Mouse (Mus musculus) CH12.LX (cell line): ENCODE results near the gene P2ry14. TPM values are rescaled to one million over a fixed set of nuclear protein-coding genes. Genes with fewer than 3 reads are reported as not detected.
"Not testable (repeated sequence)": the region's sequence is repeated elsewhere in the genome, so short reads cannot be mapped to it uniquely, and the experiment has no call there.

ENCODE experiments used
- DNase-seq: peaks from one replicate; pipeline ENCODE4 v3.0.0-alpha.2; 2013; ENCODE audit errors: extremely low read depth
- H3K27ac ChIP-seq: 2 replicates; pipeline ENCODE4 v1.5.1; 2012; ENCODE audit warnings: low read depth, mild to moderate bottlenecking, control low read depth, moderate library complexity; ENCODE audit not compliant: insufficient read depth
- H3K27me3 ChIP-seq: replicated peaks from 2 replicates; pipeline ENCODE3; 2012; ENCODE audit warnings: inconsistent platforms
- H3K36me3 ChIP-seq, 2 experiments: replicated peaks in 1 of 2; 2 replicates each; pipeline versions ENCODE3 to v1.6.1; 2012; ENCODE audit warnings: inconsistent platforms in 1 of 2, low read length in 1 of 2, mild to moderate bottlenecking in 1 of 2, mixed read lengths in 1 of 2, moderate library complexity in 1 of 2; ENCODE audit not compliant: control insufficient read depth in 1 of 2, insufficient read depth in 1 of 2
- H3K4me1 ChIP-seq, 2 experiments: 2 replicates each; pipeline ENCODE4 v1.6.1; 2012; ENCODE audit warnings: inconsistent platforms in 1 of 2, moderate library complexity in 1 of 2; ENCODE audit not compliant: insufficient read depth in 2 of 2, control insufficient read depth in 1 of 2
- H3K4me2 ChIP-seq: 2 replicates; pipeline ENCODE4 v1.6.1; 2012; ENCODE audit warnings: low read depth, mild to moderate bottlenecking, control low read depth; ENCODE audit not compliant: poor library complexity, insufficient read depth, severe bottlenecking
- H3K4me3 ChIP-seq, 3 experiments: fragments of 150-350 bp in 1 of 3; sonication (generic) in 1 of 3; replicated peaks in 1 of 3; 2 replicates each; pipeline versions ENCODE3 to v1.5.1; 2011 to 2012; ENCODE audit warnings: low read depth in 2 of 3, low read length in 2 of 3, mild to moderate bottlenecking in 2 of 3, moderate library complexity in 2 of 3, control low read depth in 1 of 3, improper control_type of control experiment in 1 of 3, inconsistent platforms in 1 of 3, mixed read lengths in 1 of 3; ENCODE audit not compliant: poor library complexity in 1 of 3
- H3K79me2 ChIP-seq: replicated peaks from 2 replicates; pipeline ENCODE4 v1.6.1; 2012; ENCODE audit warnings: mild to moderate bottlenecking, moderate library complexity; ENCODE audit not compliant: control insufficient read depth, poor library complexity, insufficient read depth, severe bottlenecking; ENCODE audit errors: extremely low read depth
- H3K9ac ChIP-seq: 2 replicates; pipeline ENCODE4 v1.6.1; 2012; ENCODE audit warnings: low read depth, mild to moderate bottlenecking, control low read depth, moderate library complexity; ENCODE audit not compliant: insufficient read depth
- H3K9me3 ChIP-seq: replicated peaks from 2 replicates; pipeline ENCODE3; 2012; ENCODE audit warnings: low read length, inconsistent platforms, mixed read lengths
- BHLHE40 ChIP-seq: IDR thresholded peaks from 2 replicates; pipeline ENCODE4 v1.6.1; 2011; ENCODE audit warnings: mild to moderate bottlenecking, low read depth, low read length, improper control_type of control experiment
- CHD1 ChIP-seq: IDR thresholded peaks from 2 replicates; pipeline ENCODE4 v1.6.1; 2012; ENCODE audit warnings: low read depth, low read length, improper control_type of control experiment, inconsistent platforms
- CHD2 ChIP-seq: IDR thresholded peaks from 2 replicates; pipeline ENCODE4 v1.6.1; 2011; ENCODE audit warnings: low read length, improper control_type of control experiment
- E2F4 ChIP-seq: IDR thresholded peaks from 2 replicates; pipeline ENCODE4 v1.6.1; 2011; ENCODE audit warnings: low read depth, low read length, improper control_type of control experiment; ENCODE audit not compliant: insufficient replicate concordance
- ELF1 ChIP-seq: IDR thresholded peaks from 2 replicates; pipeline ENCODE4 v1.6.1; 2014; ENCODE audit warnings: low read depth, mild to moderate bottlenecking, inconsistent platforms, low read length, improper control_type of control experiment
- GABPA ChIP-seq: IDR thresholded peaks from 2 replicates; pipeline ENCODE4 v1.6.1; 2012; ENCODE audit warnings: low read depth, low read length, improper control_type of control experiment, inconsistent platforms; ENCODE audit not compliant: insufficient replicate concordance
- IRF4 ChIP-seq: IDR thresholded peaks from 2 replicates; pipeline ENCODE4 v1.6.1; 2014; ENCODE audit warnings: low read depth, mild to moderate bottlenecking, inconsistent platforms, low read length, improper control_type of control experiment
- JUN ChIP-seq: IDR thresholded peaks from 2 replicates; pipeline ENCODE4 v1.6.1; 2011; ENCODE audit warnings: low read depth, mild to moderate bottlenecking, low read length, improper control_type of control experiment, moderate library complexity; ENCODE audit not compliant: insufficient read depth
- JUND ChIP-seq: conservative IDR thresholded peaks from 2 replicates; pipeline ENCODE4 v1.6.1; 2011; ENCODE audit warnings: low read depth, low read length, improper control_type of control experiment
- MAFK ChIP-seq: IDR thresholded peaks from 2 replicates; pipeline ENCODE4 v1.6.1; 2011; ENCODE audit warnings: low read length, improper control_type of control experiment; ENCODE audit not compliant: insufficient replicate concordance
- MEF2A ChIP-seq: IDR thresholded peaks from 2 replicates; pipeline ENCODE4 v1.6.1; 2014; ENCODE audit warnings: low read depth, mild to moderate bottlenecking, inconsistent platforms, low read length, improper control_type of control experiment, borderline replicate concordance
- NELFE ChIP-seq: IDR thresholded peaks from 2 replicates; pipeline ENCODE4 v1.6.1; 2011; ENCODE audit warnings: low read depth, low read length, improper control_type of control experiment
- NRF1 ChIP-seq: IDR thresholded peaks from 2 replicates; pipeline ENCODE4 v1.6.1; 2014; ENCODE audit warnings: low read depth, mild to moderate bottlenecking, inconsistent platforms, low read length, improper control_type of control experiment, moderate library complexity
- POLR2AphosphoS2 ChIP-seq: IDR thresholded peaks from 2 replicates; pipeline ENCODE4 v1.6.1; 2011; ENCODE audit warnings: low read depth, low read length, improper control_type of control experiment
- RCOR1 ChIP-seq: conservative IDR thresholded peaks from 2 replicates; pipeline ENCODE4 v1.6.1; 2012; ENCODE audit warnings: low read depth, mild to moderate bottlenecking, inconsistent platforms, low read length, improper control_type of control experiment
- TCF12 ChIP-seq: IDR thresholded peaks from 2 replicates; pipeline ENCODE4 v1.6.1; 2014; ENCODE audit warnings: low read depth, mild to moderate bottlenecking, inconsistent platforms, low read length, improper control_type of control experiment
- UBTF ChIP-seq: IDR thresholded peaks from 2 replicates; pipeline ENCODE4 v1.6.1; 2012; ENCODE audit warnings: low read depth, mild to moderate bottlenecking, inconsistent platforms, low read length, improper control_type of control experiment, moderate library complexity
- USF1 ChIP-seq: IDR thresholded peaks from 2 replicates; pipeline ENCODE4 v1.6.1; 2014; ENCODE audit warnings: low read depth, mild to moderate bottlenecking, inconsistent platforms, low read length, improper control_type of control experiment
- USF2 ChIP-seq: conservative IDR thresholded peaks from 2 replicates; pipeline ENCODE4 v1.6.1; 2011; ENCODE audit warnings: low read depth, low read length, improper control_type of control experiment
- ZNF384 ChIP-seq: IDR thresholded peaks from 2 replicates; pipeline ENCODE4 v1.6.1; 2012; ENCODE audit warnings: low read depth, low read length, improper control_type of control experiment, inconsistent platforms
- dilution Hi-C: fragments of 300-500 bp; cut with MboI; formaldehyde crosslinking; loops from 2 replicates; pipeline ENCODE4 v1.14.3; 2020; ENCODE audit warnings: low sequenced_read_pairs; ENCODE audit not compliant: extremely low pct_unique_long_range_greater_than_20kb, extremely low pct_ligation_motif_present
- in situ Hi-C: fragments of 300-500 bp; cut with MboI; formaldehyde crosslinking; loops from 3 replicates; pipeline ENCODE4 v1.14.3; 2019; ENCODE audit warnings: low sequenced_read_pairs, low pct_ligation_motif_present, low pct_unique_long_range_greater_than_20kb, mixed read lengths
- polyA plus RNA-seq: library from polyadenylated mRNA; unstranded; fragments of >175 nt; gene quantifications from 2 replicates; pipeline ENCODE4 v1.2.1, GENCODE M21; 2012; ENCODE audit warnings: low read depth; ENCODE audit not compliant: insufficient read length
- total RNA-seq, 2 experiments: library from RNA; depleted of rRNA; stranded (reverse); fragments of 300-350 nt in 1 of 2; fragments of >200 nt in 1 of 2; gene quantifications; 2 replicates each; pipeline ENCODE4 v1.2.3; 2012 to 2014

The P2ry14 gene
- total and polyA plus RNA-seq, 3 experiments: 0.20 to 0.34 (median 0.24) TPM

DNA sequence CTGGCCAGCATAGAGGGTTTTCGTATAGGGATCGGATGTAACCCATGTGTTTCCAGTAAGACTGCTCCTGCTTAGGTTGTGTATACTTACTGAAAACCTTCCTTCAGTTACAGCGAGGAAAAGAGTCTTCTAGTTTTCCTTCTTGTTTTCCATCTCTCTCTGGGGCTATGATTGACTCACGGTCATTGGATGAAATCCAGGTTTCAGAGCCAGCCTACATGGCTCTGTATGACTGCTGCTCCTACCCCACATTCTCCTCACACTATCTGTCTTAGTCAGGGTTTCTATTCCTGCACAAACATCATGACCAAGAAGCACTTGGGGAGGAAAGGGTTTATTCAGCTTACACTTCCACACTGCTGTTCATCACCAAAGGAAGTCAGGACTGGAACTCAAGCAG, 12.5 kb downstream of the P2ry14 start:
- dilution Hi-C loops, H3K79me2 ChIP-seq, H3K27ac ChIP-seq, H3K4me1 ChIP-seq, H3K9ac ChIP-seq, H3K36me3 ChIP-seq, H3K4me3 ChIP-seq, DNase-seq, H3K4me2 ChIP-seq, H3K9me3 ChIP-seq, in situ Hi-C loops, H3K27me3 ChIP-seq: not testable (repeated sequence)

DNA sequence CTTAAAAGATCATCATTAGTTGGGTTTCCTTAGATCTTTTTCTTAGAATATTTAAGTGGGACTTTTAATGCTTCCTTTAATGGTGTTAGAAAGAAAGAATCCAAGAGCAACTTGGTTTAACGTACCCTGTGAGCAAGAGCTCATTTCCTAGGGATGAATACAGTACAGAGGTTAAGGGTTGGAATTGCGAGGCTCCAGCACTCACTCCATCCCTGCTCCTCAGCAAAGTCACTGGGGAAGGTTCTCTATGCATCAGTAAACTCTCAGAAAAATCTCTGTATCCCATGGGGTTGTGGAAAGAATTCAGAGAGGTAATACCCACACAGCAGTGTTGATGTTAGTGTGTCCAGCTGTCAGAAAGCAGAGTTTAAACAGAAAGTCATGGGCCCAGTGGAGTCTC, 13.3 kb downstream of the P2ry14 start:
- peaks cover 0 to 3% of the 10 kb centered on the region in 2 experiments; a peak in 1 of 4 replicates for H3K4me1 ChIP-seq
- no peak overlapping the region for H3K27ac ChIP-seq
- no peaks in the 10 kb centered on the region for H3K79me2 ChIP-seq
- DNase-seq: no peak
- in situ Hi-C loops (no loop called here), dilution Hi-C loops (no loop called here)
- TF ChIP-seq RCOR1: no peak
- TF ChIP-seq UBTF: no peak
- no peak for TF ChIP-seq NRF1
- TF ChIP-seq USF2: no peak
- TF ChIP-seq TCF12: no peak
- TF ChIP-seq ZNF384: no peak
- no peak for TF ChIP-seq GABPA
- TF ChIP-seq CHD1: no peak
- TF ChIP-seq JUN: no peak
- TF ChIP-seq IRF4: no peak
- no peak overlapping the region for H3K4me2 ChIP-seq
- H3K27me3 ChIP-seq: no peaks in the 10 kb centered on the region
- no peak overlapping the region for H3K9ac ChIP-seq
- H3K36me3 ChIP-seq: no peaks in the 10 kb centered on the region
- H3K9me3 ChIP-seq: no peaks in the 10 kb centered on the region
- H3K4me3 ChIP-seq: no peak overlapping the region

DNA sequence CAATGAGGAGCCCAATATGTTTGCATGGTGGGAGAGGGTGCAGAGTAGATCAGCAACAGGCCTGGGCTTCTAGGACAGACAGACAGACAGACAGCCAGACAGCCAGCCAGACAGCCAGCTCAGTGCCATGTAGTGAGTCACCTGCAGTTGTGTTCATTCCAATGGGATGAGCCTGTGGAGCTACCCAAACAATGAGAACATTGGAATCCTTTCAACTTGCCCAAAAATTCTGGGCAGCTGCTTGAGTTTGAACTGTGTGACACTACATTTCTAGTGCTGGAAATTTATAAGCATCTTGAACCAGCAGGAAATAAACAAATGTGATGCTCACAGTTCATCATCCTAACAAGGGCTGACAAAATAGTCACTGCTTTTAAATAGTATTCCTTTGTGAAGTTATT, 13.8 kb downstream of the P2ry14 start:
- H3K4me1 ChIP-seq: peaks cover 0 to 3% of the 10 kb centered on the region in 2 experiments; a peak in 1 of 4 replicates
- H3K27ac ChIP-seq: no peak overlapping the region
- no peak for DNase-seq
- TF ChIP-seq BHLHE40: no peak
- TF ChIP-seq GABPA: no peak
- TF ChIP-seq E2F4: no peak
- TF ChIP-seq CHD2: no peak
- no peak for TF ChIP-seq USF1
- no peak for TF ChIP-seq POLR2AphosphoS2
- no peak for TF ChIP-seq ZNF384
- TF ChIP-seq MEF2A: no peak
- no peak for TF ChIP-seq ELF1
- no peak for TF ChIP-seq NRF1
- no peak for TF ChIP-seq NELFE
- no peak for TF ChIP-seq JUND
- TF ChIP-seq CHD1: no peak
- TF ChIP-seq MAFK: no peak
- dilution Hi-C loops (no loop called here), in situ Hi-C loops (no loop called here)
- H3K9me3 ChIP-seq: no peaks in the 10 kb centered on the region
- H3K4me3 ChIP-seq: no peak overlapping the region
- H3K36me3 ChIP-seq: no peaks in the 10 kb centered on the region
- no peaks in the 10 kb centered on the region for H3K79me2 ChIP-seq
- no peaks in the 10 kb centered on the region for H3K27me3 ChIP-seq
- H3K9ac ChIP-seq: no peak overlapping the region
- no peak overlapping the region for H3K4me2 ChIP-seq
